Mouse (Mus musculus): Measurements from ENCODE around the gene Gdpd5.
A peak's percentile ranks its signal among the peaks of the same experiment; 100 is the strongest.
"Not testable (repeated sequence)": the region's sequence is repeated elsewhere in the genome, so short reads cannot be mapped to it uniquely, and the experiment has no call there.

Gdpd5 gene

GRCm38 (mm10) chr7:99482637-99483036 lies 101.4 kb downstream of the Gdpd5 start:
- no peak for DNase-seq

GRCm38 (mm10) chr7:99483271-99483923 lies 102.2 kb downstream of the Gdpd5 start, which contains the start of gene Rps3:
Gene Rps3 (minus strand): TSS chr7:99483738.
- peak; percentile 93 to 96 for DNase-seq

GRCm38 (mm10) chr7:99483924-99484319 lies 102.7 kb downstream of the Gdpd5 start:
- DNase-seq, result no peak

GRCm38 (mm10) chr7:99484679-99485078 lies 103.5 kb downstream of the Gdpd5 start:
- no peak for DNase-seq

GRCm38 (mm10) chr7:99489708-99490107 lies 108.5 kb downstream of the Gdpd5 start:
- DNase-seq, result no peak

- DNase-seq, result no peak
These were observed 117.9 kb downstream of the Gdpd5 start for GRCm38 (mm10) chr7:99499128-99499527.

GRCm38 (mm10) chr7:99500201-99500600 lies 119.0 kb downstream of the Gdpd5 start:
- DNase-seq, result peak; percentile 83 to 84

GRCm38 (mm10) chr7:99500655-99501054 lies 119.4 kb downstream of the Gdpd5 start:
- no peak for DNase-seq

- DNase-seq, result no peak
These were observed 119.9 kb downstream of the Gdpd5 start for GRCm38 (mm10) chr7:99501148-99501547.

- no peak for DNase-seq
These were observed 123.3 kb downstream of the Gdpd5 start for GRCm38 (mm10) chr7:99504556-99504955.

GRCm38 (mm10) chr7:99508187-99508586 lies 127.0 kb downstream of the Gdpd5 start:
- not testable (repeated sequence) for DNase-seq

GRCm38 (mm10) chr7:99510087-99510501 lies 128.9 kb downstream of the Gdpd5 start:
- no peak for DNase-seq

All from B cell, adult 2 months (primary cell).